Mouse (Mus musculus): ENCODE results near the gene Tecpr2. TPM values are rescaled to one million over a fixed set of nuclear protein-coding genes. Genes with fewer than 3 reads are reported as not detected.

Tecpr2 gene
- total RNA-seq, 1 experiment: 11.2 TPM

DNA sequence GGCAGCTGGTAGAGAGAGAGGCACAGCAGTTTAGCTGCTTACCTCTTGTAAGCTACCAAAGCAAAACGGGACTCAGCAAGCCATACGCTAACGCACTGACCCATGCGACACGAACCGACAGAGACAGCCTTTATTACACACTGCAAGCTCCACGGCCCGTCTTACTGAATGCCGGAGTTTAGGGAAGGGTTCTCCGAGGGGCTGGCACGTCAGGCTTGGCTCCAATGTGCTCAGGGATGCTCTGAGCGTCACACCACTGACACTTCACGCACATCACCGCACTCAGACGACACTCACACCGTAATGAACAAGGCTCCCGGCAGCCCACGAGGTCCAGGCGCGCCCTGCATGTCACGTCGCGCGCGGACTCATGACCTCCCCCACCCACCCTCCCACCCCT lies 458 bp upstream of the Tecpr2 start:
- Histone ChIP-seq H3K4me3 (ENCODE audit: insufficient read depth in 1 of 2, low read depth in 1 of 2, low read length in 2 of 2, poor library complexity in 1 of 2, severe bottlenecking in 1 of 2) (peak overlapping the region; percentile 78 to 93), H3K9me3 (ENCODE audit: control insufficient read depth, insufficient read depth, low read depth, low read length) (no peaks in the 10 kb centered on the region), H3K27ac (ENCODE audit: insufficient read depth, low read depth, low read length, poor library complexity, severe bottlenecking) (no peak overlapping the region), H3K9ac (ENCODE audit: insufficient read depth, low read depth, low read length, poor library complexity, severe bottlenecking) (peak overlapping the region; percentile 89), H3K4me1 (ENCODE audit: control insufficient read depth in 2 of 2, insufficient read depth in 2 of 2, low read length in 2 of 2, poor library complexity in 1 of 2) (peaks cover 0 to 4% of the 10 kb centered on the region in 2 experiments; a peak in 1 of 4 replicates), H3K36me3 (ENCODE audit: control insufficient read depth, insufficient read depth, low read length, poor library complexity, severe bottlenecking) (peaks cover 4% of the 10 kb centered on the region; the same call in 1 of the 2 replicates)
- in situ Hi-C loops (cut with MboI; ENCODE audit: low sequenced_read_pairs in 2 of 2, unreplicated experiment in 2 of 2): no loop called here
- no peak for DNase-seq (ENCODE audit: low read depth, low spot score)
- TF ChIP-seq ZNF384 (IDR thresholded peaks at IDR 0.05; ENCODE audit: low read depth, low read length) (no peak), MAFK (IDR thresholded peaks at IDR 0.05; ENCODE audit: insufficient read depth, low read depth, low read length) (no peak), CHD2 (IDR thresholded peaks at IDR 0.05; ENCODE audit: low read depth, low read length) (no peak), HCFC1 (IDR thresholded peaks at IDR 0.05; ENCODE audit: borderline replicate concordance, insufficient read depth, low read length) (no peak), ZC3H11A (IDR thresholded peaks at IDR 0.05; ENCODE audit: borderline replicate concordance, low read depth, low read length) (no peak)

DNA sequence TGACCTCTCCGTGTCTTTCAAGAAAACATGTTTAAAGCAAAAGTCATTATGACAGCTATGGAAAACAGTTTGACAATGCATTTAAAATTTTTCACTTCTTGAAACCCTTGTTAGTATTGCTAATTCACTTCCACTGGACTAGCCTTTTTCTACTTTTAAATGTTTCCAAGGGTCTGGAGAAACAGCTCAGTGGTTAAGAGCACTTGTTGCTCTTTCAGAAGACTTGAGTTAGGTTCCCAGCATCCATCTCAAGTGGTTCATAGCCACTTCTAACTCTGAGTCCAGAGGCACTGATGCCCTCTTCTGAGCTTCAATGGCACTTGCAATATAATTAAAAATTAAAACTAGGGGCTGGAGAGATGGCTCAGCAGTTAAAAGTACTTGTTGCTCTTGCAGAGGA lies 2.8 kb downstream of the Tecpr2 start:
- in situ Hi-C loops (cut with MboI; ENCODE audit: low sequenced_read_pairs in 2 of 2, unreplicated experiment in 2 of 2): no loop called here

GRCm38 (mm10) chr12:110902106-110902505 lies 13.0 kb downstream of the Tecpr2 start:
- TF ChIP-seq CHD2 (IDR thresholded peaks at IDR 0.05; ENCODE audit: low read depth, low read length): no peak
- TF ChIP-seq ZNF384 (IDR thresholded peaks at IDR 0.05; ENCODE audit: low read depth, low read length): no peak
- no peak for TF ChIP-seq ZC3H11A (IDR thresholded peaks at IDR 0.05; ENCODE audit: borderline replicate concordance, low read depth, low read length)
- TF ChIP-seq MAFK (IDR thresholded peaks at IDR 0.05; ENCODE audit: insufficient read depth, low read depth, low read length): no peak
- no peak for TF ChIP-seq HCFC1 (IDR thresholded peaks at IDR 0.05; ENCODE audit: borderline replicate concordance, insufficient read depth, low read length)
- Histone ChIP-seq H3K4me1 (ENCODE audit: control insufficient read depth in 2 of 2, insufficient read depth in 2 of 2, low read length in 2 of 2, poor library complexity in 1 of 2) (no peaks in the 10 kb centered on the region), H3K36me3 (ENCODE audit: control insufficient read depth, insufficient read depth, low read length, poor library complexity, severe bottlenecking) (no peaks in the 10 kb centered on the region), H3K9ac (ENCODE audit: insufficient read depth, low read depth, low read length, poor library complexity, severe bottlenecking) (no peak overlapping the region), H3K27ac (ENCODE audit: insufficient read depth, low read depth, low read length, poor library complexity, severe bottlenecking) (no peak overlapping the region), H3K4me3 (ENCODE audit: insufficient read depth in 1 of 2, low read depth in 1 of 2, low read length in 2 of 2, poor library complexity in 1 of 2, severe bottlenecking in 1 of 2) (no peak overlapping the region), H3K9me3 (ENCODE audit: control insufficient read depth, insufficient read depth, low read depth, low read length) (no peaks in the 10 kb centered on the region)
- DNase-seq (ENCODE audit: low read depth, low spot score): no peak
- in situ Hi-C loops (cut with MboI; ENCODE audit: low sequenced_read_pairs in 2 of 2, unreplicated experiment in 2 of 2): no loop called here

More for the DNA sequence above, 2.8 kb downstream of the Tecpr2 start:
- Histone ChIP-seq H3K27ac (ENCODE audit: insufficient read depth, low read depth, low read length, poor library complexity, severe bottlenecking) (no peak overlapping the region), H3K9me3 (ENCODE audit: control insufficient read depth, insufficient read depth, low read depth, low read length) (no peaks in the 10 kb centered on the region), H3K36me3 (ENCODE audit: control insufficient read depth, insufficient read depth, low read length, poor library complexity, severe bottlenecking) (0 out of 2 replicates have a peak, but pooled peaks cover 4% of the 10 kb centered on the region), H3K4me3 (ENCODE audit: insufficient read depth in 1 of 2, low read depth in 1 of 2, low read length in 2 of 2, poor library complexity in 1 of 2, severe bottlenecking in 1 of 2) (no peak overlapping the region), H3K9ac (ENCODE audit: insufficient read depth, low read depth, low read length, poor library complexity, severe bottlenecking) (no peak overlapping the region), H3K4me1 (ENCODE audit: control insufficient read depth in 2 of 2, insufficient read depth in 2 of 2, low read length in 2 of 2, poor library complexity in 1 of 2) (peaks cover 0 to 4% of the 10 kb centered on the region in 2 experiments; a peak in 1 of 4 replicates)
- TF ChIP-seq CHD2 (IDR thresholded peaks at IDR 0.05; ENCODE audit: low read depth, low read length) (no peak), ZC3H11A (IDR thresholded peaks at IDR 0.05; ENCODE audit: borderline replicate concordance, low read depth, low read length) (no peak), ZNF384 (IDR thresholded peaks at IDR 0.05; ENCODE audit: low read depth, low read length) (no peak), MAFK (IDR thresholded peaks at IDR 0.05; ENCODE audit: insufficient read depth, low read depth, low read length) (no peak), HCFC1 (IDR thresholded peaks at IDR 0.05; ENCODE audit: borderline replicate concordance, insufficient read depth, low read length) (no peak)
- no peak for DNase-seq (ENCODE audit: low read depth, low spot score)

DNA sequence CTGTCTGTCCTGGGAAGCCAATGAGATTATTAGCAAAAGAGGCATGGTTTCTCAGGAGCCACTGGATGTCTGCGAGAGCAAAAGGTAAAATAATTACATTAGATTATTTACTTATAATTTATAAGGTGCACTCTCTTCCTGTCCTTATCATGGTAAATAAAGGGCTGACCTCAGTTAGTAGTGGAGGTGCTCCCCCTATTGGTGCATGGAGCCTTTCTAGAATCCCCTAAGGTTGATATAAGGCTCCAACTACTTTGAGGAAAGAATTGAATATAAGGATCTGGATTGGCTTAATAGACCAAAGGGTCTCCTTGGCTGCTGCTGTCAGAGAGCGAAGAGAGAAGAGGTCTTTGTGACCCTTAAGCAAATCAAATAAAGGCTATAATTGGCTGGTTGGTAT lies 14.5 kb downstream of the Tecpr2 start:
- Histone ChIP-seq H3K36me3 (ENCODE audit: control insufficient read depth, insufficient read depth, low read length, poor library complexity, severe bottlenecking) (no peaks in the 10 kb centered on the region), H3K27ac (ENCODE audit: insufficient read depth, low read depth, low read length, poor library complexity, severe bottlenecking) (no peak overlapping the region), H3K9ac (ENCODE audit: insufficient read depth, low read depth, low read length, poor library complexity, severe bottlenecking) (no peak overlapping the region), H3K9me3 (ENCODE audit: control insufficient read depth, insufficient read depth, low read depth, low read length) (no peaks in the 10 kb centered on the region), H3K4me1 (ENCODE audit: control insufficient read depth in 2 of 2, insufficient read depth in 2 of 2, low read length in 2 of 2, poor library complexity in 1 of 2) (no peaks in the 10 kb centered on the region), H3K4me3 (ENCODE audit: insufficient read depth in 1 of 2, low read depth in 1 of 2, low read length in 2 of 2, poor library complexity in 1 of 2, severe bottlenecking in 1 of 2) (no peak overlapping the region)
- TF ChIP-seq MAFK (IDR thresholded peaks at IDR 0.05; ENCODE audit: insufficient read depth, low read depth, low read length) (no peak), CHD2 (IDR thresholded peaks at IDR 0.05; ENCODE audit: low read depth, low read length) (no peak), ZC3H11A (IDR thresholded peaks at IDR 0.05; ENCODE audit: borderline replicate concordance, low read depth, low read length) (no peak), HCFC1 (IDR thresholded peaks at IDR 0.05; ENCODE audit: borderline replicate concordance, insufficient read depth, low read length) (no peak), ZNF384 (IDR thresholded peaks at IDR 0.05; ENCODE audit: low read depth, low read length) (no peak)
- DNase-seq (ENCODE audit: low read depth, low spot score): no peak
- in situ Hi-C loops (cut with MboI; ENCODE audit: low sequenced_read_pairs in 2 of 2, unreplicated experiment in 2 of 2): no loop called here

- H3K4me3 ChIP-seq (ENCODE audit: insufficient read depth in 1 of 2, low read depth in 1 of 2, low read length in 2 of 2, poor library complexity in 1 of 2, severe bottlenecking in 1 of 2): no peak overlapping the region
- in situ Hi-C loops (cut with MboI; ENCODE audit: low sequenced_read_pairs in 2 of 2, unreplicated experiment in 2 of 2): no loop called here
- DNase-seq (ENCODE audit: low read depth, low spot score): no peak
- no peak overlapping the region for H3K9ac ChIP-seq (ENCODE audit: insufficient read depth, low read depth, low read length, poor library complexity, severe bottlenecking)
- TF ChIP-seq ZNF384 (IDR thresholded peaks at IDR 0.05; ENCODE audit: low read depth, low read length) (no peak), HCFC1 (IDR thresholded peaks at IDR 0.05; ENCODE audit: borderline replicate concordance, insufficient read depth, low read length) (no peak), CHD2 (IDR thresholded peaks at IDR 0.05; ENCODE audit: low read depth, low read length) (no peak), ZC3H11A (IDR thresholded peaks at IDR 0.05; ENCODE audit: borderline replicate concordance, low read depth, low read length) (no peak), MAFK (IDR thresholded peaks at IDR 0.05; ENCODE audit: insufficient read depth, low read depth, low read length) (no peak)
- H3K9me3 ChIP-seq (ENCODE audit: control insufficient read depth, insufficient read depth, low read depth, low read length): no peaks in the 10 kb centered on the region
- H3K36me3 ChIP-seq (ENCODE audit: control insufficient read depth, insufficient read depth, low read length, poor library complexity, severe bottlenecking): no peaks in the 10 kb centered on the region
- H3K27ac ChIP-seq (ENCODE audit: insufficient read depth, low read depth, low read length, poor library complexity, severe bottlenecking): no peak overlapping the region
- H3K4me1 ChIP-seq (ENCODE audit: control insufficient read depth in 2 of 2, insufficient read depth in 2 of 2, low read length in 2 of 2, poor library complexity in 1 of 2): no peaks in the 10 kb centered on the region
Observed at GRCm38 (mm10) chr12:110907845-110908244, 18.8 kb downstream of the Tecpr2 start.

Measured in ES-E14 (cell line).